Comparison of ENCODE assay signal across 31 mouse cellular contexts in genomic region chr2:105698631-105699030, GRCm38 (mm10). TPM values are rescaled to one million over a fixed set of nuclear protein-coding genes. Genes with fewer than 3 reads are reported as not detected.
DNase-seq lines count a peak whose midpoint lies in the region; ATAC-seq and TF ChIP-seq lines count a peak whose summit lies in the region.
"Had no signal": no experiment of that assay in that cellular context is flagged by ENCODE, and none has a peak within 500 bp of the region (broad histone marks: within the 10 kb centered on the region; RNA-seq: fewer than 3 reads in every experiment).

No protein-coding gene starts in this region.

- no peak for TF ChIP-seq CTCF in forebrain, postnatal 0 days (IDR thresholded peaks at IDR 0.05; ENCODE audit: low read depth)

- peak; percentile 43 for DNase-seq in cerebellum, postnatal 14 days
- DNase-seq in cerebellum, adult 11-12 months, result no peak
- DNase-seq in retina, postnatal 1 day, result peak; percentile 53
- no peak for DNase-seq in retina, embryonic 14.5 days (ENCODE audit: low spot score)
- no peak for DNase-seq in forebrain, postnatal 0 days
- no peak for DNase-seq in limb, embryonic 10.5 days (ENCODE audit: low spot score)
- DNase-seq: adrenal gland, postnatal 14 days; cerebellum, adult 8-10 months; embryo, embryonic 11 days; gastrocnemius, postnatal 25 days; heart, adult 18-20 months; heart, postnatal 4 days; kidney, adult 18-20 months; kidney, postnatal 25 days; liver, postnatal 0 days; right cerebral cortex, postnatal 14 days; thymus, postnatal 4 days had no signal

- no peak overlapping the region for H3K4me3 ChIP-seq in hindbrain, embryonic 15.5 days
- H3K4me3 ChIP-seq in hindbrain, embryonic 12.5 days, result no peak overlapping the region
- H3K4me3 ChIP-seq in forebrain, postnatal 0 days (ENCODE audit: low read depth, low read length), result no peak overlapping the region
- H3K4me3 ChIP-seq in limb, embryonic 10.5 days, result no peak overlapping the region
- H3K4me3 ChIP-seq: embryonic facial prominence, embryonic 13.5 days; erythroblast, embryonic 14.5 days; kidney, embryonic 15.5 days; limb, embryonic 13.5 days; liver, embryonic 12.5 days; neural tube, embryonic 13.5 days had no signal

- WGBS in hindbrain, embryonic 15.5 days, result 57% methylated on average over 2 of the region's 2 CpGs
- WGBS in hindbrain, embryonic 12.5 days, result 85% methylated on average over 2 of the region's 2 CpGs
- WGBS in forebrain, postnatal 0 days, result 66% methylated on average over 2 of the region's 2 CpGs
- WGBS in limb, embryonic 10.5 days, result 77% methylated on average over 2 of the region's 2 CpGs

- no peaks in the 10 kb centered on the region for H3K4me1 ChIP-seq in hindbrain, embryonic 15.5 days (replicated peaks)
- H3K4me1 ChIP-seq in hindbrain, embryonic 12.5 days, result no peaks in the 10 kb centered on the region
- no peaks in the 10 kb centered on the region for H3K4me1 ChIP-seq in forebrain, postnatal 0 days (ENCODE audit: insufficient read depth)
- H3K4me1 ChIP-seq in limb, embryonic 10.5 days, result peaks cover 2% of the 10 kb centered on the region; the same call in 1 of the 2 replicates
- H3K4me1 ChIP-seq: embryonic facial prominence, embryonic 13.5 days; kidney, embryonic 15.5 days; liver, embryonic 12.5 days; neural tube, embryonic 13.5 days had no signal

- no peaks in the 10 kb centered on the region for H3K9me3 ChIP-seq in hindbrain, embryonic 15.5 days
- H3K9me3 ChIP-seq in hindbrain, embryonic 12.5 days (replicated peaks), result no peaks in the 10 kb centered on the region
- H3K9me3 ChIP-seq in forebrain, postnatal 0 days (ENCODE audit: low read length), result no peaks in the 10 kb centered on the region
- no peaks in the 10 kb centered on the region for H3K9me3 ChIP-seq in limb, embryonic 10.5 days (replicated peaks)
- H3K9me3 ChIP-seq: embryonic facial prominence, embryonic 13.5 days; kidney, embryonic 15.5 days; limb, embryonic 13.5 days; liver, embryonic 12.5 days; neural tube, embryonic 13.5 days had no signal

- H3K4me2 ChIP-seq in hindbrain, embryonic 15.5 days, result no peak overlapping the region
- H3K4me2 ChIP-seq in hindbrain, embryonic 12.5 days (replicated peaks), result no peak overlapping the region
- H3K4me2 ChIP-seq in forebrain, postnatal 0 days (ENCODE audit: low read depth), result no peak overlapping the region
- H3K4me2 ChIP-seq: embryonic facial prominence, embryonic 13.5 days; heart, embryonic 11.5 days; kidney, embryonic 15.5 days; limb, embryonic 13.5 days; liver, embryonic 12.5 days; neural tube, embryonic 13.5 days had no signal

- peak; percentile 48; the same call in 1 of the 2 replicates for ATAC-seq in hindbrain, embryonic 15.5 days (ENCODE audit: low FRiP score, low read depth)
- no peak for ATAC-seq in hindbrain, embryonic 12.5 days (ENCODE audit: low FRiP score)
- ATAC-seq in forebrain, postnatal 0 days, result peak; percentile 14; the same call in 1 of the 2 replicates
- ATAC-seq: liver, embryonic 12.5 days; liver, postnatal 0 days; lung, postnatal 0 days had no signal

- H3K27me3 ChIP-seq in hindbrain, embryonic 15.5 days, result peaks cover under 1% of the 10 kb centered on the region; the same call in 1 of the 2 replicates
- H3K27me3 ChIP-seq in hindbrain, embryonic 12.5 days, result 0 out of 2 replicates have a peak, but pooled peaks cover 2% of the 10 kb centered on the region
- no peaks in the 10 kb centered on the region for H3K27me3 ChIP-seq in forebrain, postnatal 0 days (ENCODE audit: insufficient read depth, low read length)
- peaks cover 3% of the 10 kb centered on the region for H3K27me3 ChIP-seq in limb, embryonic 10.5 days (ENCODE audit: low read depth, poor library complexity, severe bottlenecking)
- H3K27me3 ChIP-seq: limb, embryonic 13.5 days had no signal

- H3K9ac ChIP-seq in hindbrain, embryonic 15.5 days, result no peak overlapping the region
- H3K9ac ChIP-seq in hindbrain, embryonic 12.5 days, result no peak overlapping the region
- no peak overlapping the region for H3K9ac ChIP-seq in forebrain, postnatal 0 days
- H3K9ac ChIP-seq: embryonic facial prominence, embryonic 13.5 days; kidney, embryonic 15.5 days; limb, embryonic 13.5 days; liver, embryonic 12.5 days; liver, postnatal 0 days; neural tube, embryonic 13.5 days had no signal

- no peak overlapping the region for H3K27ac ChIP-seq in hindbrain, embryonic 15.5 days (replicated peaks)
- H3K27ac ChIP-seq in hindbrain, embryonic 12.5 days, result no peak overlapping the region
- no peak overlapping the region for H3K27ac ChIP-seq in forebrain, postnatal 0 days (ENCODE audit: low read depth, low read length)
- H3K27ac ChIP-seq in limb, embryonic 10.5 days, result no peak overlapping the region
- H3K27ac ChIP-seq: embryonic facial prominence, embryonic 13.5 days; kidney, embryonic 15.5 days; limb, embryonic 13.5 days; liver, embryonic 12.5 days; macrophage; neural tube, embryonic 13.5 days had no signal

- H3K36me3 ChIP-seq in hindbrain, embryonic 15.5 days, result no peaks in the 10 kb centered on the region
- 0 out of 2 replicates have a peak, but pooled peaks cover 4% of the 10 kb centered on the region for H3K36me3 ChIP-seq in hindbrain, embryonic 12.5 days
- H3K36me3 ChIP-seq in forebrain, postnatal 0 days (ENCODE audit: insufficient read depth), result 0 out of 2 replicates have a peak, but pooled peaks cover 5% of the 10 kb centered on the region
- no peaks in the 10 kb centered on the region for H3K36me3 ChIP-seq in limb, embryonic 10.5 days
- H3K36me3 ChIP-seq: limb, embryonic 13.5 days; liver, embryonic 12.5 days; neural tube, embryonic 13.5 days had no signal

RNA-seq across cellular contexts. Expression of gene Pax6, which starts 29.9 kb away (rescaled TPM):
- polyA plus RNA-seq in hindbrain, embryonic 15.5 days (2015; fragmentation: Nextera tagmentation; extraction: Ambion mirVana), result 32.6 and 42.3 TPM in 2 replicates
- polyA plus RNA-seq in hindbrain, embryonic 12.5 days (2016; fragmentation: Nextera tagmentation; extraction: Ambion mirVana), result 17.9 and 20.1 TPM in 2 replicates
- 19.0 and 32.9 TPM in 2 replicates for total RNA-seq in forebrain, postnatal 0 days (2014; rRNA removed)
- 14.6 and 19.0 TPM in 2 replicates for polyA plus RNA-seq in forebrain, postnatal 0 days (2015; fragmentation: Nextera tagmentation; extraction: Ambion mirVana)
- 0.09 and 0.15 TPM in 2 replicates for polyA plus RNA-seq in limb, embryonic 10.5 days (2016; fragmentation: Nextera tagmentation; extraction: Ambion mirVana)
- total RNA-seq: adrenal gland, postnatal 14 days; gastrocnemius, adult 18-20 months; gastrocnemius, postnatal 25 days; heart, adult 18-20 months had no signal
- polyA plus RNA-seq: heart, embryonic 16.5 days; liver, postnatal 0 days; lung, postnatal 0 days; macrophage; thymus, postnatal 0 days had no signal

Comparison
In these comparisons a context has a peak if more than half of its experiments do, and no peak if none do; other contexts are left out.
1. DNase-seq: peak in cerebellum, postnatal 14 days (2 of 2) and retina, postnatal 1 day (single experiment); none in cerebellum, adult 11-12 months (single experiment), retina, embryonic 14.5 days (single experiment), forebrain, postnatal 0 days (single experiment) and limb, embryonic 10.5 days (single experiment).
2. RNA of gene Pax6, which starts 29.9 kb away (polyA plus RNA-seq): 32.6 to 42.3 TPM in hindbrain, embryonic 15.5 days, 14.6 to 19.0 TPM in forebrain, postnatal 0 days and 17.9 to 20.1 TPM in hindbrain, embryonic 12.5 days; 0.09 to 0.15 TPM in limb, embryonic 10.5 days; every median in the first group is over 10 times any median in the second.